Mouse (Mus musculus) embryonic facial prominence, embryonic 13.5 days (tissue): ENCODE data around the gene Yme1l1. TPM values are rescaled to one million over a fixed set of nuclear protein-coding genes. Genes with fewer than 3 reads are reported as not detected.

Experiments
- ATAC-seq: fragments of 200-750 bp; cut with Nextera tagmentation; 2 replicates; pipeline ENCODE4 v1.8.0; 2017; ENCODE audit warnings: low read depth; ENCODE audit not compliant: insufficient number of reproducible peaks, insufficient read depth, low FRiP score, low TSS enrichment
- H3K27ac ChIP-seq: fragments of 300-500 bp; sonication (generic); 2 replicates; pipeline ENCODE4 v1.5.1; 2015; ENCODE audit warnings: moderate library complexity, mild to moderate bottlenecking, inconsistent platforms
- H3K27me3 ChIP-seq: fragments of 300-500 bp; sonication (generic); 2 replicates; pipeline ENCODE4 v1.6.1; 2015; ENCODE audit warnings: mild to moderate bottlenecking, inconsistent platforms
- H3K36me3 ChIP-seq: fragments of 300-500 bp; sonication (generic); 2 replicates; pipeline ENCODE4 v1.6.1; 2015; ENCODE audit warnings: mild to moderate bottlenecking, inconsistent platforms
- H3K4me1 ChIP-seq: fragments of 300-500 bp; sonication (generic); 2 replicates; pipeline ENCODE4 v1.6.1; 2015; ENCODE audit warnings: inconsistent platforms
- H3K4me2 ChIP-seq: fragments of 300-500 bp; sonication (generic); 2 replicates; pipeline ENCODE4 v1.6.1; 2015; ENCODE audit warnings: moderate library complexity, mild to moderate bottlenecking, inconsistent platforms
- H3K4me3 ChIP-seq: fragments of 300-500 bp; sonication (generic); 2 replicates; pipeline ENCODE4 v1.5.1; 2015; ENCODE audit warnings: mild to moderate bottlenecking, inconsistent platforms
- H3K9ac ChIP-seq: fragments of 300-500 bp; sonication (generic); 2 replicates; pipeline ENCODE4 v1.6.1; 2015; ENCODE audit warnings: mild to moderate bottlenecking, inconsistent platforms
- H3K9me3 ChIP-seq: fragments of 300-500 bp; sonication (generic); 2 replicates; pipeline ENCODE4 v1.6.1; 2016; ENCODE audit warnings: inconsistent platforms
- WGBS: fragments of 180-500 bp; shearing (Covaris S2); methylation state at CpG from one replicate; pipeline ENCODE4 v1.1.7; 2015; ENCODE audit warnings: mixed read lengths; 5-methylcytosine and 5-hydroxymethylcytosine counted together
- polyA plus RNA-seq: library from polyadenylated mRNA; unstranded; fragments of >200 nt; fragmentation: Nextera tagmentation; extraction: Ambion mirVana; gene quantifications from 2 replicates; pipeline ENCODE4 v1.2.1, GENCODE M21; 2015

Yme1l1 gene
- polyA plus RNA-seq, 1 experiment from 2014 or later = 81.1 TPM

DNA sequence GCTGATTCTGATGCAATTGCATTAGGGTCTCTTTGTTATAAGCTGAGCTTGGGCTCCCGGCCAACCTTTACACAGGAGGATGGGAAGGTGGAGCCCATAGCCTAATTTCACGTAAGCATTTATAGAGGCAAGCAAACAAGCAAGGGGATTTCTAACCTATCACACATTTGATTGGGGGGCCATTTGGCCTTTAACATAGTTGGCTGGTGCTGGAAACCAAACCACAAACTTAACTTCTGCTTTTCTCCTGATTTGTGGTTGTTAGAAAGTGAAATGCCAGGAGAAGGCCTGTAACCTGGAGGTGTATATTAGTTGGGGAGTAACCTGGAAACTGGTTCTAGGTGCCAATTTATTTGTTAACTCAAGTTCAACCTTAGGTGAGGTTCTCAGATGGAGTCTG, 72.3 kb downstream of the Yme1l1 start:
- no peaks in the 10 kb centered on the region for H3K9me3 ChIP-seq
- no peak for ATAC-seq
- 72% methylated on average over 2 of the region's 2 CpGs for WGBS
- H3K4me2 ChIP-seq = no peak overlapping the region
- no peaks in the 10 kb centered on the region for H3K4me1 ChIP-seq
- H3K4me3 ChIP-seq = no peak overlapping the region
- peaks cover 13% of the 10 kb centered on the region for H3K27me3 ChIP-seq
- H3K27ac ChIP-seq = no peak overlapping the region
- H3K9ac ChIP-seq = no peak overlapping the region
- no peaks in the 10 kb centered on the region for H3K36me3 ChIP-seq

DNA sequence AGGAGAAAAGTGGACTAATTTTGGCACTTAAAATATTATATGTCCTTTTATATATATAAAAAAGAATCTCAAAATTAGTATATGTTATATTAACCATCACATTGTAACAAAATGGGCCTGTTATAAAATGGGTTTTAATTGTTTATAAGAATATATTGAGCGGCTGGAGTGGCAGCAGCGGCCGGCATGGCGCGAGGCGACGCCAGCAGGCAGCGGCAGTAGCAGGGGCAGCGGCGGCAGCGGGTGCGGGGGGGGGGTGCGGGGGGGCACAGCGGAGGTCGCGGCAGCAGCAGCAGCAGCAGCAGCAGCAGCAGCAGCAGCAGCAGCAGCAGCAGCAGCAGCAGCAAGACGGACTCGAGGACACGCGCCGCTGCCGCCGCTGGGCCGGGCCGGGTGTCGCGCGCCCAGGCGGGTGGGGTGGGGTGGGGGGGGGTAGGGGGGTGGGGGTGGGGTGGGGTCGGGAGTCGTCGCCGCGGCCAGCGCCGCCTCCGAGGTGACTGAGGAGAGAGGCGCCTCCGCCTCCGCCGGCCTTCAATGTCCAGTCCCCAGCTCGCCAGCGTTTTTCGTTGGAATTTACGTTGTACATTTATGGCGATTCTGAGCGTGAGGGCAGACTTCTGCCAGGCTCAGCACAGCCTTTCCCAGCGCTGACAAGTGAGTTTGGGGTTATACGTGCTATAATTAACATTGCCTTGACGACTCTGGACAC, 78.0 kb downstream of the Yme1l1 start:
- H3K4me3 ChIP-seq = peak overlapping the region; percentile 45
- ATAC-seq = no peak
- H3K27me3 ChIP-seq = peaks cover 24% of the 10 kb centered on the region
- 1% methylated on average over 33 of the region's 50 CpGs for WGBS
- no peaks in the 10 kb centered on the region for H3K9me3 ChIP-seq
- no peaks in the 10 kb centered on the region for H3K36me3 ChIP-seq
- H3K4me2 ChIP-seq = peak overlapping the region; percentile 73
- peak overlapping the region; percentile 57 for H3K9ac ChIP-seq
- no peaks in the 10 kb centered on the region for H3K4me1 ChIP-seq
- no peak overlapping the region for H3K27ac ChIP-seq

Other genes with a start within 250 kb of the Yme1l1 start
- gene Abi1, start 116.1 kb upstream of the Yme1l1 start, polyA plus RNA-seq = 41.7 and 45.6 TPM in 2 replicates
- 36.9 and 39.8 TPM in 2 replicates for gene Acbd5, start 88.2 kb upstream of the Yme1l1 start, polyA plus RNA-seq
- gene Mastl, start 345 bp upstream of the Yme1l1 start, polyA plus RNA-seq = 9.7 and 9.8 TPM in 2 replicates
- not detected in 2 replicates for gene 4931423N10Rik, start 51.1 kb downstream of the Yme1l1 start, polyA plus RNA-seq
- gene Nxph2, start 164.9 kb downstream of the Yme1l1 start, polyA plus RNA-seq = not detected in 2 replicates